In the genomic region with DNA sequence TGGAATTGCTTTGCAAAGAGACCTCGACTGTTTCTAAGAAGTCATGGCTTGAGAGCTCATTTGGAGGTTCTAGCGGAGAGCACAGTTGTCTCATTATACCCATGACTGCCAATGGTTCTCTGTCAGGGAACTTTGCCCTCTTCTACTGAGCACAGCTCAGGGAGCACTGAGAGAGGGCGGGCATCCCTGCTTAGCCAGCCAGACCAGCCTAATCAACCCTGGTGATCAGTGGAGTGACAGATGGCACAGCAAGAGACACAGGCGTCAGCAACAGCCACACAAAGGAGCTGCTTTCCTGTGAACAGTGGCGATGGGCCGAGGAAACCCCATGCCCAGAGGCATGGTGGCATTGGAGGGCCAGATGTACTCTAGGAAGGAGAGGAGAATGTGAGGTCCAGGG, we compare ENCODE assay signal across 11 mouse cellular contexts. TPM values are rescaled to one million over a fixed set of nuclear protein-coding genes. Genes with fewer than 3 reads are reported as not detected.
DNase-seq lines count a peak whose midpoint lies in the region; ATAC-seq and TF ChIP-seq lines count a peak whose summit lies in the region.
"Had no signal": no experiment of that assay in that cellular context is flagged by ENCODE, and none has a peak within 500 bp of the region (broad histone marks: within the 10 kb centered on the region; RNA-seq: fewer than 3 reads in every experiment).

No protein-coding gene starts in this region.

- ATAC-seq in cerebellum, adult (ENCODE audit: insufficient number of reproducible peaks, low FRiP score, low TSS enrichment) = peak; percentile 70; the same call in 1 of the 2 replicates
- ATAC-seq in forebrain, embryonic 16.5 days = peak; percentile 67

- no peak for TF ChIP-seq POLR2A in brain, embryonic 14.5 days (IDR thresholded peaks at IDR 0.05; ENCODE audit: borderline replicate concordance, extremely low read depth, insufficient read depth, insufficient read length, poor library complexity, severe bottlenecking)

- H3K4me3 ChIP-seq in forebrain, embryonic 16.5 days (replicated peaks; ENCODE audit: low read length) = no peak overlapping the region
- H3K4me3 ChIP-seq: lung, embryonic 15.5 days; neural tube, embryonic 12.5 days had no signal

- peak overlapping the region; percentile 63 for H3K27ac ChIP-seq in forebrain, embryonic 16.5 days (ENCODE audit: low read length)
- H3K27ac ChIP-seq: lung, embryonic 15.5 days; neural tube, embryonic 12.5 days had no signal

- H3K27me3 ChIP-seq in forebrain, embryonic 16.5 days (replicated peaks; ENCODE audit: control insufficient read depth, insufficient read depth, low read length) = no peaks in the 10 kb centered on the region
- H3K27me3 ChIP-seq: lung, embryonic 15.5 days; neural tube, embryonic 12.5 days had no signal

- peaks cover 20% of the 10 kb centered on the region for H3K4me1 ChIP-seq in forebrain, embryonic 16.5 days (replicated peaks; ENCODE audit: control insufficient read depth, insufficient read depth, low read length)

- no peak for TF ChIP-seq CTCF in brain, embryonic 14.5 days (IDR thresholded peaks at IDR 0.05; ENCODE audit: borderline replicate concordance, extremely low read depth, insufficient read depth, insufficient read length)

- 55% methylated on average over 6 of the region's 6 CpGs for WGBS in forebrain, embryonic 16.5 days

- H3K9me3 ChIP-seq in forebrain, embryonic 16.5 days (ENCODE audit: control insufficient read depth, low read length) = no peaks in the 10 kb centered on the region
- H3K9me3 ChIP-seq: lung, embryonic 15.5 days; neural tube, embryonic 12.5 days had no signal

- no peak overlapping the region for H3K4me2 ChIP-seq in forebrain, embryonic 16.5 days (ENCODE audit: low read length)
- H3K4me2 ChIP-seq: lung, embryonic 15.5 days; neural tube, embryonic 12.5 days had no signal

- DNase-seq in cerebellum, adult 11 months = no peak
- DNase-seq in brain, embryonic 14.5 days (ENCODE audit: low read depth) = peak; percentile 73
- DNase-seq in kidney, postnatal 10 days = peak; percentile 32
- no peak for DNase-seq in gastrocnemius, adult 18-20 months (ENCODE audit: low spot score)
- no peak for DNase-seq in testis, postnatal 14 days (ENCODE audit: low spot score)
- DNase-seq in lung, adult 18-20 months = no peak
- DNase-seq: gastrocnemius, postnatal 10 days had no signal

- no peak overlapping the region for H3K9ac ChIP-seq in forebrain, embryonic 16.5 days (replicated peaks; ENCODE audit: low read depth, low read length)
- H3K9ac ChIP-seq: lung, embryonic 15.5 days; neural tube, embryonic 12.5 days had no signal

- H3K36me3 ChIP-seq in forebrain, embryonic 16.5 days (ENCODE audit: control insufficient read depth, insufficient read depth) = peaks cover 3% of the 10 kb centered on the region; the same call in 1 of the 2 replicates

RNA-seq across cellular contexts. Expression of a gene that starts 6.4 kb away (rescaled TPM):
- polyA plus RNA-seq in brain, embryonic 14.5 days (2012; rRNA removed) = 41.2 and 61.0 TPM in 2 replicates
- 55.7 and 56.5 TPM in 2 replicates for polyA plus RNA-seq in forebrain, embryonic 16.5 days (2015; fragmentation: Nextera tagmentation; extraction: Ambion mirVana)
- total RNA-seq in gastrocnemius, adult 18-20 months (2021) = 10 to 100 TPM; 25.2 to 28.1 TPM

RNA-seq across cellular contexts. Expression of a gene that starts 9.3 kb away (rescaled TPM):
- polyA plus RNA-seq in brain, embryonic 14.5 days (2012; rRNA removed) = 34.9 and 37.4 TPM in 2 replicates
- polyA plus RNA-seq in forebrain, embryonic 16.5 days (2015; fragmentation: Nextera tagmentation; extraction: Ambion mirVana) = 24.5 and 25.2 TPM in 2 replicates
- total RNA-seq in gastrocnemius, adult 18-20 months (2021) = 10 to 100 TPM; 13.9 to 17.6 TPM

RNA-seq across cellular contexts. Expression of a gene that starts 26.4 kb away (rescaled TPM):
- polyA plus RNA-seq in brain, embryonic 14.5 days (2012; rRNA removed) = 114 and 142 TPM in 2 replicates
- 249 and 262 TPM in 2 replicates for polyA plus RNA-seq in forebrain, embryonic 16.5 days (2015; fragmentation: Nextera tagmentation; extraction: Ambion mirVana)
- 10 to 100 TPM; 57.0 to 60.2 TPM for total RNA-seq in gastrocnemius, adult 18-20 months (2021)

RNA-seq across cellular contexts. Expression of a gene that starts 38.0 kb away (rescaled TPM):
- polyA plus RNA-seq in brain, embryonic 14.5 days (2012; rRNA removed) = 29.4 and 31.5 TPM in 2 replicates
- 116 and 117 TPM in 2 replicates for polyA plus RNA-seq in forebrain, embryonic 16.5 days (2015; fragmentation: Nextera tagmentation; extraction: Ambion mirVana)
- total RNA-seq in gastrocnemius, adult 18-20 months (2021) = 10 to 100 TPM; 13.4 to 15.2 TPM

RNA-seq across cellular contexts. Expression of a gene that starts 38.3 kb away (rescaled TPM):
- 33.7 and 33.9 TPM in 2 replicates for polyA plus RNA-seq in brain, embryonic 14.5 days (2012; rRNA removed)
- 3.9 and 4.5 TPM in 2 replicates for polyA plus RNA-seq in forebrain, embryonic 16.5 days (2015; fragmentation: Nextera tagmentation; extraction: Ambion mirVana)
- under 1 TPM; 0.46 to 0.69 TPM for total RNA-seq in gastrocnemius, adult 18-20 months (2021)

Comparison
In these comparisons a context has a peak if more than half of its experiments do, and no peak if none do; other contexts are left out.
1. DNase-seq: peak in brain, embryonic 14.5 days (single experiment) and kidney, postnatal 10 days (single experiment); none in cerebellum, adult 11 months (single experiment), gastrocnemius, adult 18-20 months (single experiment), testis, postnatal 14 days (single experiment) and lung, adult 18-20 months (0 of 2).